Mouse (Mus musculus) midbrain, embryonic 11.5 days (tissue): ENCODE results near the gene Gabrb1. TPM values are rescaled to one million over a fixed set of nuclear protein-coding genes. Genes with fewer than 3 reads are reported as not detected.

Source experiments
- ATAC-seq: fragments of 200-750 bp; cut with Nextera tagmentation; 2 replicates; pipeline ENCODE4 v1.8.0; 2017; ENCODE audit warnings: moderate TSS enrichment, moderate library complexity; ENCODE audit not compliant: low FRiP score
- DNase-seq: peaks from one replicate; pipeline ENCODE4 v3.0.0; 2015; ENCODE audit warnings: low spot score; ENCODE audit errors: missing footprints
- H3K27ac ChIP-seq: fragments of 300-500 bp; sonication (generic); 2 replicates; pipeline ENCODE4 v1.5.1; 2014; ENCODE audit warnings: low read depth, low read length
- H3K27me3 ChIP-seq: fragments of 300-500 bp; sonication (generic); 2 replicates; pipeline ENCODE4 v1.6.1; 2014; ENCODE audit warnings: mild to moderate bottlenecking, low read length, moderate library complexity, mixed read lengths; ENCODE audit not compliant: control insufficient read depth, insufficient read depth
- H3K36me3 ChIP-seq: fragments of 300-500 bp; sonication (generic); 2 replicates; pipeline ENCODE4 v1.6.1; 2014; ENCODE audit warnings: mild to moderate bottlenecking, low read length, moderate library complexity, mixed read lengths; ENCODE audit not compliant: control insufficient read depth, insufficient read depth
- H3K4me1 ChIP-seq: fragments of 300-500 bp; sonication (generic); 2 replicates; pipeline ENCODE4 v1.6.1; 2014; ENCODE audit warnings: low read length; ENCODE audit not compliant: control insufficient read depth, insufficient read depth
- H3K4me2 ChIP-seq: fragments of 300-500 bp; sonication (generic); 2 replicates; pipeline ENCODE4 v1.6.1; 2014; ENCODE audit warnings: mild to moderate bottlenecking, moderate library complexity
- H3K4me3 ChIP-seq: fragments of 300-500 bp; sonication (generic); 2 replicates; pipeline ENCODE4 v1.5.1; 2014; ENCODE audit warnings: low read depth, low read length
- H3K9ac ChIP-seq: fragments of 300-500 bp; sonication (generic); 2 replicates; pipeline ENCODE4 v1.6.1; 2014; ENCODE audit warnings: low read length
- H3K9me3 ChIP-seq: fragments of 300-500 bp; sonication (generic); 2 replicates; pipeline ENCODE4 v1.6.1; 2016; ENCODE audit warnings: low read length; ENCODE audit not compliant: control insufficient read depth
- WGBS: fragments of 180-500 bp; shearing (Covaris S2); extraction: QIAGEN DNeasy Blood & Tissue Kit; methylation state at CpG from one replicate; pipeline ENCODE4 v1.1.7; 2014; 5-methylcytosine and 5-hydroxymethylcytosine counted together
- polyA plus RNA-seq: library from polyadenylated mRNA; unstranded; fragments of >200 nt; fragmentation: Nextera tagmentation; extraction: Ambion mirVana; gene quantifications from 2 replicates; pipeline ENCODE4 v1.2.1, GENCODE M21; 2014

Gabrb1 gene
- polyA plus RNA-seq, 1 experiment from 2014 or later: 0.90 TPM

DNA sequence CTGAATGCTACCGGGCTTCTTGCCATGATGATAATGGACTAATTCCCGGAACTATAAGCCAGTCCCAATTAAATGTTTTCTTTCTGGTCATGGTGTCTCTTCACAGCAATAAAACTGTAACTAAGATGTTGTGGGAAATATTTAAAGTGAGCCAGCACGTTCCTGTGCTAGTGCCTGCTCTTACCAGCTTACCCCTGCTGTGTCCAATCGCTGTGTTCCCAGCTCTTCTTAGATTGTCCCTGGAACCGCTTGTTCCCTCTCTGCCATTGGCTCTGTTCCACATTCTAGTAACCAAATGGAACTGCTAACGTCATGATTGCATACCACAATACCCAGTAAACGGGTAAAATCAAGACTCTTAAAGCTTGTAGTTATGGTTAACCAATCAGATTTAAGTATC, 533.2 kb downstream of the Gabrb1 start:
- no peak for DNase-seq
- H3K36me3 ChIP-seq: no peaks in the 10 kb centered on the region
- no peak overlapping the region for H3K4me3 ChIP-seq
- no peak overlapping the region for H3K9ac ChIP-seq
- 87% methylated on average over 7 of the region's 7 CpGs for WGBS
- no peak overlapping the region for H3K27ac ChIP-seq
- no peak overlapping the region for H3K4me2 ChIP-seq
- no peaks in the 10 kb centered on the region for H3K4me1 ChIP-seq
- H3K9me3 ChIP-seq: no peaks in the 10 kb centered on the region
- H3K27me3 ChIP-seq: no peaks in the 10 kb centered on the region
- ATAC-seq: no peak

DNA sequence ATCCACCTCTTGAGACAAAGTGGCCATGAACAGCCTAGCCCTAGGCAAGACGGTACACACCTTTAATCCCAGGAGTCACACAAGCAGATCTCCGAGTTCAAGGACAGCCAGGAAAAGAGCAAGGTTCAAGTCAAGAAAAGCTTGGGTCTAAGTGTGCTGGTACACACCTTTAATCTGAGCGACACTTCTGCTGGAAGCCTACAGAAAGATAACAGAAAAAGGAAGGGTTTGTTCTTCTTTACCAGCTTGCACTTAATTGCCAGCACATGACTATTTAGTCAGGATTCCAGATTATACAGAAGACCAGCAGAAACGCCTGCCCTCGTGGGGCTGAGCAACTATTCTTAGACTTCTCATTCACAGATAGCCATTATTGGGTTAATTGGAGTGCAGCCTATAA, 534.0 kb downstream of the Gabrb1 start:
- H3K4me3 ChIP-seq: no peak overlapping the region
- H3K36me3 ChIP-seq: no peaks in the 10 kb centered on the region
- H3K27ac ChIP-seq: no peak overlapping the region
- DNase-seq (no peak), ATAC-seq (no peak)
- 81% methylated on average over 5 of the region's 5 CpGs for WGBS
- H3K9me3 ChIP-seq: no peaks in the 10 kb centered on the region
- no peak overlapping the region for H3K4me2 ChIP-seq
- H3K9ac ChIP-seq: no peak overlapping the region
- no peaks in the 10 kb centered on the region for H3K4me1 ChIP-seq
- no peaks in the 10 kb centered on the region for H3K27me3 ChIP-seq

GRCm38 (mm10) chr5:72195442-72195841, 537.5 kb downstream of the Gabrb1 start:
- no peaks in the 10 kb centered on the region for H3K4me1 ChIP-seq

More at GRCm38 (mm10) chr5:72195442-72195841, 537.5 kb downstream of the Gabrb1 start:
- H3K9ac ChIP-seq: no peak overlapping the region
- H3K9me3 ChIP-seq: no peaks in the 10 kb centered on the region
- H3K27ac ChIP-seq: no peak overlapping the region
- H3K4me2 ChIP-seq: no peak overlapping the region
- no peaks in the 10 kb centered on the region for H3K36me3 ChIP-seq
- H3K27me3 ChIP-seq: no peaks in the 10 kb centered on the region
- no peak for ATAC-seq
- no peak for DNase-seq
- H3K4me3 ChIP-seq: no peak overlapping the region
- 86% methylated on average over 1 of the region's 1 CpGs for WGBS

Other genes with a start within 250 kb of the Gabrb1 start
- gene Cox7b2, start 109.9 kb upstream of the Gabrb1 start, polyA plus RNA-seq: 0.27 TPM in 1 of 2 replicates, not detected in the other
- 1.6 and 2.7 TPM in 2 replicates for gene Gabra4, start 195 bp downstream of the Gabrb1 start, polyA plus RNA-seq